Mouse (Mus musculus) lung, embryonic 14.5 days (tissue): ENCODE measurements around the gene Grin2c. TPM values are rescaled to one million over a fixed set of nuclear protein-coding genes. Genes with fewer than 3 reads are reported as not detected.

ENCODE experiments used
- ATAC-seq: fragments of 200-750 bp; cut with Nextera tagmentation; 2 replicates; pipeline ENCODE4 v1.8.0; 2017; ENCODE audit warnings: mild to moderate bottlenecking, moderate TSS enrichment, moderate library complexity; ENCODE audit not compliant: insufficient read depth
- DNase-seq: peaks from one replicate; pipeline ENCODE4 v3.0.0-alpha.2; 2015
- H3K27ac ChIP-seq: fragments of 300-500 bp; sonication (generic); 2 replicates; pipeline ENCODE4 v1.5.1; 2014; ENCODE audit warnings: low read depth, mild to moderate bottlenecking, moderate library complexity
- H3K27me3 ChIP-seq: fragments of 300-500 bp; sonication (generic); 2 replicates; pipeline ENCODE4 v1.6.1; 2014; ENCODE audit warnings: low read length, control low read depth; ENCODE audit not compliant: insufficient read depth
- H3K36me3 ChIP-seq: fragments of 300-500 bp; sonication (generic); 2 replicates; pipeline ENCODE4 v1.6.1; 2014; ENCODE audit warnings: control low read depth; ENCODE audit not compliant: insufficient read depth
- H3K4me1 ChIP-seq: fragments of 300-500 bp; sonication (generic); 2 replicates; pipeline ENCODE4 v1.6.1; 2014; ENCODE audit warnings: antibody characterized with exemption, control low read depth; ENCODE audit not compliant: insufficient read depth
- H3K4me2 ChIP-seq: fragments of 300-500 bp; sonication (generic); 2 replicates; pipeline ENCODE4 v1.6.1; 2014; ENCODE audit warnings: mild to moderate bottlenecking
- H3K4me3 ChIP-seq: fragments of 300-500 bp; sonication (generic); 2 replicates; pipeline ENCODE4 v1.5.1; 2014; ENCODE audit warnings: low read depth, low read length
- H3K9ac ChIP-seq: fragments of 300-500 bp; sonication (generic); 2 replicates; pipeline ENCODE4 v1.6.1; 2014
- H3K9me3 ChIP-seq: fragments of 300-500 bp; sonication (generic); 2 replicates; pipeline ENCODE4 v1.6.1; 2016; ENCODE audit warnings: low read depth, low read length, control low read depth
- CTCF ChIP-seq: IDR thresholded peaks from 2 replicates; pipeline ENCODE4 v1.5.1; 2016; ENCODE audit warnings: antibody characterized with exemption, low read depth
- WGBS: fragments of 180-500 bp; shearing (Covaris S2); extraction: QIAGEN DNeasy Blood & Tissue Kit; methylation state at CpG from one replicate; pipeline ENCODE4 v1.1.7; 2014; 5-methylcytosine and 5-hydroxymethylcytosine counted together
- microRNA-seq: library from miRNA; unstranded; fragments of <30 nt; microRNA quantifications from one replicate; pipeline ENCODE4, GENCODE M21; 2016; ENCODE audit warnings: borderline number of aligned reads
- polyA plus RNA-seq: library from polyadenylated mRNA; unstranded; fragments of >200 nt; fragmentation: Nextera tagmentation; extraction: Ambion mirVana; gene quantifications from 2 replicates; pipeline ENCODE4 v1.2.1, GENCODE M21; 2014

The Grin2c gene
- polyA plus RNA-seq, 1 experiment from 2014 or later = not detected

DNA sequence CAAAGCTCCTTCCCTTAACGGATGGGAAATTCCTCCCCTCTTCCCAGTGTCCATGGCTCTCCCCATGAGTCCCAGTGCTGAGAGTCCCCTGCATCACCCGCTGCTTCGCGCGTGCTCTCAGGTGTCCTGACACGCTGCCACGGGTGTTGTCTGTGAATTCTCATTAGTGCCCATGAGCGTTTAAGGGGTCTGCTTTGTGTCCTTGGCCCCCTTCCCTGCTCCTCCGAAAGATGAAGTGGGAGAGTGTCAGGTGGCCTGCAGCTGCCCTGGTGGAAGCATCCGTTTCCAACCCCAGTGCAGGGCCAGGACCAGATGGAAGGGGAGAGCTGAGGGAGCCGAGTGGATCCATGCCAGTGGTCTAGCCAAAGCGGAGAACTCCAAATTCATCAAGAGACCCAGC lies 58.9 kb downstream of the Grin2c start:
- no peak for ATAC-seq
- no peak overlapping the region for H3K4me3 ChIP-seq
- no peak for TF ChIP-seq CTCF

DNA sequence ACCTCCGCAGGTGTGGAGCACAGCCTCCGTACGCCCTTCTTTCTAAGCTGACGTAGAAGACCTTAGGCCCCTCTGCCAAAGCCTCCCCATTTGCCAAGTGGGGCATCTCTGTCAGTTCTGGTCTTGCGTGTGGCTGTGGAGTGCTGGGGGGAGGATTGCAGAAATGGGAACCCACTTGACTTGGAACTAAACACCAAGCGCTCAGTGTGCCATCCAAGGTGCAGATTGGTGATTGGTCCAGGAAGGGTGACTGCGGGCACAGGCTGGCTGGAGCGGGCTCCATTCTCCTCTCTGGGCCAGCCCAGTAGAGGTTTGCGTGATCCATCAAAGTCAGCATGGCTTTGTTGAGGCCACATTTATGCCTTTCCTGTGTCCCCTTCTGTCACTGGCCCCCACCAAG lies 64.3 kb downstream of the Grin2c start:
- H3K27me3 ChIP-seq = 0 out of 2 replicates have a peak, but pooled peaks cover 7% of the 10 kb centered on the region
- no peak overlapping the region for H3K4me2 ChIP-seq
- H3K9ac ChIP-seq = no peak overlapping the region
- no peak for DNase-seq
- 87% methylated on average over 9 of the region's 9 CpGs for WGBS
- H3K4me3 ChIP-seq = no peak overlapping the region
- H3K36me3 ChIP-seq = peaks cover 34% of the 10 kb centered on the region; the same call in 1 of the 2 replicates
- no peaks in the 10 kb centered on the region for H3K4me1 ChIP-seq
- H3K9me3 ChIP-seq = no peaks in the 10 kb centered on the region
- no peak for TF ChIP-seq CTCF
- ATAC-seq = no peak
- H3K27ac ChIP-seq = no peak overlapping the region

More for the DNA sequence above, 58.9 kb downstream of the Grin2c start:
- Histone ChIP-seq H3K9ac (no peak overlapping the region), H3K4me1 (no peaks in the 10 kb centered on the region), H3K4me2 (no peak overlapping the region), H3K27me3 (0 out of 2 replicates have a peak, but pooled peaks cover 7% of the 10 kb centered on the region), H3K27ac (no peak overlapping the region), H3K9me3 (no peaks in the 10 kb centered on the region), H3K36me3 (peaks cover 25% of the 10 kb centered on the region; the same call in 1 of the 2 replicates)
- DNase-seq = no peak
- 82% methylated on average over 12 of the region's 12 CpGs for WGBS

DNA sequence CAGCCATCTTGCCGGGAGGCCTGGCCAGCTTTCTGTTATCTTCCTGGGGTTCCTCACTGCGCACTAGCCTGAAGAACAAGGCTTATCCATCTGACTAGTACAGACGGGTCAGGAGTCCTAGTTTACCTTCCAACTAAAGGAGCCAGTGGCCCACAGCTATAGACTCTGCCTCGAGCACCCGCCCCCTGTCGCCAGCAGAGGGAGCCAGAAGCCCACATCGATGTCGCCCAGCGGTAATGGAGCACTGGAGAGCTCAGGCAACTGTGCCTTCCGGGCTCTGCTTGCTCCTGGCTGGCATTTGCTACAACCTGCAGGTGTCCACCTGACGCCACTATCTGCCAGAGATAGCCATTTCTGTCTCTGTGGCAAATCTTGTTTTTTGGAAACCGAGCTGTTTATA lies 64.7 kb downstream of the Grin2c start:
- H3K4me1 ChIP-seq = no peaks in the 10 kb centered on the region
- no peak overlapping the region for H3K27ac ChIP-seq
- no peak overlapping the region for H3K4me2 ChIP-seq
- no peaks in the 10 kb centered on the region for H3K9me3 ChIP-seq
- 14% methylated on average over 12 of the region's 12 CpGs for WGBS
- 0 out of 2 replicates have a peak, but pooled peaks cover 7% of the 10 kb centered on the region for H3K27me3 ChIP-seq
- peak; percentile 90 for DNase-seq
- peak; percentile 97 for TF ChIP-seq CTCF
- peaks cover 38% of the 10 kb centered on the region; the same call in 1 of the 2 replicates for H3K36me3 ChIP-seq
- no peak overlapping the region for H3K9ac ChIP-seq
- peak; percentile 83 for ATAC-seq
- no peak overlapping the region for H3K4me3 ChIP-seq

DNA sequence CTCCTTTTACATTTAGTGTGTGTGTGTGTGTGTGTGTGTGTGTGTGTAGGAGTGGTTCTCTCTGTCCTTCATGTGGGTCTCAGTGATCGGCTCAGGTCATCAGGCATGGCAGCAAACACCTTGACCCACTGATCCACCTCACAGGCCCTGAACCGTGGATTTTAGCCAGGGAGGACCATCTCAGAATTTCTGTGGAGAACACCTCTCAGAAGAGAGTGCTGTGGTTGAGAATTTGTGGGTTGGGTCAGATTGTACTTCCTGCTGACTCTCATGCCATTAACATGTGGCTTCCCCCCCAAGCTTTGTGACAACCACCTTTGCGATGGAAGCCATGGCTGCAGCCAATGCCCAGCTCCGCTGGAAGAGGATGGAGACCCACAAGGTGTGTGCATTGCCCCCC lies 66.5 kb downstream of the Grin2c start:
- Histone ChIP-seq H3K9me3 (no peaks in the 10 kb centered on the region), H3K4me3 (no peak overlapping the region), H3K9ac (no peak overlapping the region), H3K4me2 (no peak overlapping the region), H3K27me3 (0 out of 2 replicates have a peak, but pooled peaks cover 4% of the 10 kb centered on the region), H3K4me1 (no peaks in the 10 kb centered on the region), H3K27ac (no peak overlapping the region), H3K36me3 (peaks cover 23% of the 10 kb centered on the region; the same call in 1 of the 2 replicates)
- no peak for TF ChIP-seq CTCF
- ATAC-seq = no peak
- WGBS = 85% methylated on average over 4 of the region's 4 CpGs
- DNase-seq = no peak

Small RNA genes within 50 kb of the gene (microRNA-seq; reads per million reads assigned to microRNA genes)
- gene Gm25837 = not detected

Other genes with a start within 250 kb of the Grin2c start
- not detected in 2 replicates for gene Cd300ld4, start 240.2 kb downstream of the Grin2c start, polyA plus RNA-seq
- gene Cd300ld5, start 229.5 kb downstream of the Grin2c start, polyA plus RNA-seq = not detected in 2 replicates
- not detected in 2 replicates for gene Cd300ld3, start 218.8 kb downstream of the Grin2c start, polyA plus RNA-seq
- gene Cd300e, start 205.1 kb downstream of the Grin2c start, polyA plus RNA-seq = not detected in 2 replicates
- gene Rab37, start 175.8 kb downstream of the Grin2c start, polyA plus RNA-seq = 0.35 and 0.55 TPM in 2 replicates
- 0.91 and 1.1 TPM in 2 replicates for gene Cd300lf, start 133.3 kb downstream of the Grin2c start, polyA plus RNA-seq
- gene Slc9a3r1, start 103.9 kb downstream of the Grin2c start, polyA plus RNA-seq = 52.3 and 52.6 TPM in 2 replicates
- gene Tmem104, start 79.8 kb downstream of the Grin2c start, polyA plus RNA-seq = 11.4 and 14.3 TPM in 2 replicates
- 17.9 and 18.7 TPM in 2 replicates for gene Nat9, start 79.4 kb downstream of the Grin2c start, polyA plus RNA-seq
- 8.8 and 10.4 TPM in 2 replicates for gene Fdxr, start 9.8 kb upstream of the Grin2c start, polyA plus RNA-seq
- 0.14 and 0.18 TPM in 2 replicates for gene Fads6, start 30.4 kb upstream of the Grin2c start, polyA plus RNA-seq
- not detected in 2 replicates for gene Otop2, start 39.9 kb upstream of the Grin2c start, polyA plus RNA-seq
- gene Ush1g, start 54.8 kb upstream of the Grin2c start, polyA plus RNA-seq = not detected in 2 replicates
- gene Otop3, start 67.5 kb upstream of the Grin2c start, polyA plus RNA-seq = 0.12 TPM in 1 of 2 replicates, not detected in the other
- 7.4 and 9.2 TPM in 2 replicates for gene Hid1, start 100.5 kb upstream of the Grin2c start, polyA plus RNA-seq
- gene Cdr2l, start 114.7 kb upstream of the Grin2c start, polyA plus RNA-seq = 17.7 and 19.8 TPM in 2 replicates
- 230 and 242 TPM in 2 replicates for gene Mrpl58, start 136.5 kb upstream of the Grin2c start, polyA plus RNA-seq
- 817 and 850 TPM in 2 replicates for gene Atp5h, start 152.7 kb upstream of the Grin2c start, polyA plus RNA-seq
- 21.6 and 22.2 TPM in 2 replicates for gene Kctd2, start 152.9 kb upstream of the Grin2c start, polyA plus RNA-seq
- gene Trim80, start 173.3 kb upstream of the Grin2c start, polyA plus RNA-seq = not detected in 2 replicates
- gene Slc16a5, start 195.2 kb upstream of the Grin2c start, polyA plus RNA-seq = 0.28 and 0.64 TPM in 2 replicates
- 5.7 and 8.0 TPM in 2 replicates for gene Armc7, start 208.4 kb upstream of the Grin2c start, polyA plus RNA-seq
- gene Nt5c, start 224.6 kb upstream of the Grin2c start, polyA plus RNA-seq = 76.0 and 79.4 TPM in 2 replicates
- gene Jpt1, start 247.1 kb upstream of the Grin2c start, polyA plus RNA-seq = 518 and 521 TPM in 2 replicates